Mouse (Mus musculus): Measurements from ENCODE around the gene Emx1.

DNA sequence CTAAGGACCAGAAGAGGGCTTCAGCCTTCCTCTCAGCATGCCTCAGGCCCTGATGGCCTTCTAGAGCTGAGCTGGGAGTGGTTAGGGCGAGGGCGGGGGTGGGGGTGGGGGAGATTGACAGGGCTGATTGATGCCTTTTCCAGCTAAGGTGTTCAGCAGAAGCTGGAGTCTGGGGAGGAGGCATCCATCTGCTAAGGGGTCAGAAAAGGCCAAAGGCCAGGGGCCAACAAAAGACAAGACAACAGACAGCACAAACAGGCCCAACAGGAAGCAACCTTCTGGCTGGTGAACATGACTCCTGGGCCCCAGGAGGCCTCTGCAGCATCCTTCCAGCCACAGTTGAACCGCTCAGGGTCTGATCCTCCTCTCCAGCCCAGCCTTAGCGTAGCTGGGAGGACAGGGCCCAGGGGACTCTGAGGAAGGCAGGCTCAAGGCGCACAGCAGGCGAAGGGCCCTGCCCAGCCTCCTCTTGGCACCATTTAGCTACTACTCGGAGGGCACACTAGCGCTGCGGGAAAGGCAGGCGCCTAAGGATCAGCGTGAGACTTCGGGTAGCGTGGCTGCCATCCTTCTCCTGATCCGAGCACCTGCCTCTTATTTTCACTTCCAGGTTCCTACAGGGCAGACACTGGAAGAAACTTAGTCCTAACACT is 36.4 kb downstream of the Emx1 start:
- TF ChIP-seq CTCF (IDR thresholded peaks at IDR 0.05) = no peak
- TF ChIP-seq POLR2A (IDR thresholded peaks at IDR 0.05; ENCODE audit: insufficient read depth, low read depth, low read length) = no peak
- no peak for TF ChIP-seq EP300 (IDR thresholded peaks at IDR 0.05; ENCODE audit: insufficient read depth, low read depth, low read length)

All from heart, adult 2 months (tissue).